Comparison of ENCODE assay signal across 12 mouse cellular contexts in the genomic region with DNA sequence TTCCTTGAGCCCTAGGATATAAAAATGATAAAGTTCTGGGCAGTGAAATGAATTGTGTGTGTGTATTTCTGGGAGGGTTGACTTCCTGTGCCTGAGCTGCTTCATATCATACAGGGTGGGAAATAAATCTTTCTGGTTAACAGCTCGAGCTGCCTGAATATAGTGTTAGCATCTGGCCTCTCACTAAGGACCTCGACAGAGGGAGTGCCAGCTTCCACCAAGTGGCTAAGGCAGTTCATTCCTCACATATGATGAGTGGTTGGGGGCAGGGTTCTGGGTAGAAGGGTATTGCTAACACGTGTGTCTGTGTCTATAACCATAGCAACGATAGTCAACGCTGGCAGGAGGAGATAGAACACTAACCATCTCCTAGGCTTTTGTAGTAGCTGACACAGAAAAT.
DNase-seq lines count a peak whose midpoint lies in the region; ATAC-seq and TF ChIP-seq lines count a peak whose summit lies in the region.
"Had no signal": no experiment of that assay in that cellular context is flagged by ENCODE, and none has a peak within 500 bp of the region (broad histone marks: within the 10 kb centered on the region; RNA-seq: fewer than 3 reads in every experiment).

No protein-coding gene starts in this region.

- no peaks in the 10 kb centered on the region for H3K9me3 ChIP-seq in intestine, embryonic 14.5 days (ENCODE audit: control insufficient read depth, low read length)
- H3K9me3 ChIP-seq in intestine, embryonic 15.5 days, result no peaks in the 10 kb centered on the region
- H3K9me3 ChIP-seq in forebrain, embryonic 16.5 days (ENCODE audit: control insufficient read depth, low read length), result no peaks in the 10 kb centered on the region
- no peaks in the 10 kb centered on the region for H3K9me3 ChIP-seq in hindbrain, postnatal 0 days (ENCODE audit: low read length)
- H3K9me3 ChIP-seq in midbrain, embryonic 15.5 days, result no peaks in the 10 kb centered on the region
- no peaks in the 10 kb centered on the region for H3K9me3 ChIP-seq in heart, embryonic 10.5 days
- H3K9me3 ChIP-seq: heart, embryonic 13.5 days had no signal

- 0 out of 2 replicates have a peak, but pooled peaks have one; percentile 23 for ATAC-seq in intestine, embryonic 14.5 days (replicated peaks; ENCODE audit: low FRiP score, low TSS enrichment, low read depth)
- no peak for ATAC-seq in intestine, embryonic 15.5 days
- peak; percentile 34; the same call in 1 of the 2 replicates for ATAC-seq in forebrain, embryonic 16.5 days
- peak; percentile 53 for ATAC-seq in hindbrain, postnatal 0 days
- peak; percentile 51 for ATAC-seq in midbrain, embryonic 15.5 days (replicated peaks)
- ATAC-seq: intestine, embryonic 16.5 days had no signal

- DNase-seq in intestine, embryonic 14.5 days (ENCODE audit: low spot score), result no peak
- DNase-seq in hindbrain, postnatal 0 days (ENCODE audit: low spot score), result peak; percentile 30
- DNase-seq in heart, embryonic 10.5 days (ENCODE audit: low spot score), result no peak
- no peak for DNase-seq in frontal cortex, postnatal 10 days (ENCODE audit: low spot score in 2 of 2)
- DNase-seq in heart, postnatal 36 days, result no peak
- DNase-seq: gastrocnemius, postnatal 14 days; right cerebral cortex, postnatal 25 days had no signal

- H3K36me3 ChIP-seq in intestine, embryonic 14.5 days (ENCODE audit: control insufficient read depth, insufficient read depth, low read length), result no peaks in the 10 kb centered on the region
- no peaks in the 10 kb centered on the region for H3K36me3 ChIP-seq in intestine, embryonic 15.5 days
- no peaks in the 10 kb centered on the region for H3K36me3 ChIP-seq in forebrain, embryonic 16.5 days (ENCODE audit: control insufficient read depth, insufficient read depth)
- no peaks in the 10 kb centered on the region for H3K36me3 ChIP-seq in hindbrain, postnatal 0 days (ENCODE audit: insufficient read depth, low read length)
- no peaks in the 10 kb centered on the region for H3K36me3 ChIP-seq in midbrain, embryonic 15.5 days (replicated peaks)
- H3K36me3 ChIP-seq in heart, embryonic 10.5 days, result no peaks in the 10 kb centered on the region
- H3K36me3 ChIP-seq: heart, embryonic 13.5 days had no signal

- 45% methylated on average over 5 of the region's 5 CpGs for WGBS in intestine, embryonic 14.5 days
- WGBS in intestine, embryonic 15.5 days, result 44% methylated on average over 5 of the region's 5 CpGs
- 67% methylated on average over 5 of the region's 5 CpGs for WGBS in forebrain, embryonic 16.5 days
- WGBS in hindbrain, postnatal 0 days, result 42% methylated on average over 5 of the region's 5 CpGs
- 51% methylated on average over 5 of the region's 5 CpGs for whole genome bisulfite sequencing in midbrain, embryonic 15.5 days
- WGBS in heart, embryonic 10.5 days, result 65% methylated on average over 5 of the region's 5 CpGs

- H3K4me1 ChIP-seq in intestine, embryonic 14.5 days (replicated peaks; ENCODE audit: control insufficient read depth, insufficient read depth, low read length), result no peaks in the 10 kb centered on the region
- no peaks in the 10 kb centered on the region for H3K4me1 ChIP-seq in intestine, embryonic 15.5 days (replicated peaks)
- peaks cover 6% of the 10 kb centered on the region for H3K4me1 ChIP-seq in forebrain, embryonic 16.5 days (replicated peaks; ENCODE audit: control insufficient read depth, insufficient read depth, low read length)
- H3K4me1 ChIP-seq in hindbrain, postnatal 0 days (ENCODE audit: insufficient read depth, low read length), result 0 out of 2 replicates have a peak, but pooled peaks cover 3% of the 10 kb centered on the region
- H3K4me1 ChIP-seq in midbrain, embryonic 15.5 days, result peaks cover 14% of the 10 kb centered on the region
- peaks cover 9% of the 10 kb centered on the region for H3K4me1 ChIP-seq in heart, embryonic 10.5 days

- H3K27me3 ChIP-seq in intestine, embryonic 14.5 days (replicated peaks; ENCODE audit: control insufficient read depth, insufficient read depth, low read length), result no peaks in the 10 kb centered on the region
- no peaks in the 10 kb centered on the region for H3K27me3 ChIP-seq in intestine, embryonic 15.5 days (replicated peaks)
- H3K27me3 ChIP-seq in forebrain, embryonic 16.5 days (replicated peaks; ENCODE audit: control insufficient read depth, insufficient read depth, low read length), result no peaks in the 10 kb centered on the region
- no peaks in the 10 kb centered on the region for H3K27me3 ChIP-seq in hindbrain, postnatal 0 days (ENCODE audit: insufficient read depth, low read length)
- H3K27me3 ChIP-seq in midbrain, embryonic 15.5 days (replicated peaks), result no peaks in the 10 kb centered on the region
- H3K27me3 ChIP-seq in heart, embryonic 10.5 days (ENCODE audit: insufficient read depth, poor library complexity, severe bottlenecking), result no peaks in the 10 kb centered on the region
- H3K27me3 ChIP-seq: heart, embryonic 13.5 days had no signal

- H3K9ac ChIP-seq in intestine, embryonic 14.5 days (ENCODE audit: low read length), result no peak overlapping the region
- no peak overlapping the region for H3K9ac ChIP-seq in intestine, embryonic 15.5 days
- H3K9ac ChIP-seq in forebrain, embryonic 16.5 days (replicated peaks; ENCODE audit: low read depth, low read length), result no peak overlapping the region
- H3K9ac ChIP-seq in hindbrain, postnatal 0 days (replicated peaks; ENCODE audit: low read length), result no peak overlapping the region
- no peak overlapping the region for H3K9ac ChIP-seq in midbrain, embryonic 15.5 days
- H3K9ac ChIP-seq: heart, embryonic 13.5 days had no signal

- no peak for TF ChIP-seq CTCF in hindbrain, postnatal 0 days (IDR thresholded peaks at IDR 0.05; ENCODE audit: low read depth)

- H3K27ac ChIP-seq in intestine, embryonic 14.5 days (ENCODE audit: low read depth), result no peak overlapping the region
- H3K27ac ChIP-seq in intestine, embryonic 15.5 days, result no peak overlapping the region
- no peak overlapping the region for H3K27ac ChIP-seq in forebrain, embryonic 16.5 days (ENCODE audit: low read length)
- no peak overlapping the region for H3K27ac ChIP-seq in hindbrain, postnatal 0 days
- H3K27ac ChIP-seq in midbrain, embryonic 15.5 days, result peak overlapping the region; percentile 23; the same call in 1 of the 2 replicates
- no peak overlapping the region for H3K27ac ChIP-seq in heart, embryonic 10.5 days
- H3K27ac ChIP-seq: heart, embryonic 13.5 days had no signal

- no peak overlapping the region for H3K4me3 ChIP-seq in intestine, embryonic 14.5 days (ENCODE audit: low read depth, low read length)
- H3K4me3 ChIP-seq in intestine, embryonic 15.5 days (replicated peaks), result no peak overlapping the region
- no peak overlapping the region for H3K4me3 ChIP-seq in forebrain, embryonic 16.5 days (replicated peaks; ENCODE audit: low read length)
- no peak overlapping the region for H3K4me3 ChIP-seq in hindbrain, postnatal 0 days (ENCODE audit: low read length)
- H3K4me3 ChIP-seq in midbrain, embryonic 15.5 days, result no peak overlapping the region
- H3K4me3 ChIP-seq in heart, embryonic 10.5 days, result no peak overlapping the region
- H3K4me3 ChIP-seq: heart, embryonic 13.5 days had no signal

- no peak overlapping the region for H3K4me2 ChIP-seq in intestine, embryonic 14.5 days (ENCODE audit: low read length)
- H3K4me2 ChIP-seq in intestine, embryonic 15.5 days (replicated peaks), result no peak overlapping the region
- no peak overlapping the region for H3K4me2 ChIP-seq in forebrain, embryonic 16.5 days (ENCODE audit: low read length)
- no peak overlapping the region for H3K4me2 ChIP-seq in hindbrain, postnatal 0 days (ENCODE audit: low read depth, low read length)
- H3K4me2 ChIP-seq in midbrain, embryonic 15.5 days, result no peak overlapping the region
- H3K4me2 ChIP-seq: heart, embryonic 13.5 days had no signal

- intact Hi-C loops in heart, postnatal 36 days (cut with DNase I), result no loop called here
